Mouse (Mus musculus): ENCODE measurements around the gene Mea1.
A peak's percentile ranks its signal among the peaks of the same experiment; 100 is the strongest.

The Mea1 gene

GRCm38 (mm10) chr17:46669911-46670310 lies 8.7 kb upstream of the Mea1 start:
- DNase-seq (ENCODE audit: low spot score), result no peak

- DNase-seq (ENCODE audit: low spot score), result peak; percentile 97
Measured at GRCm38 (mm10) chr17:46673850-46674529, 4.6 kb upstream of the Mea1 start, which contains the start of gene Rrp36. Gene Rrp36, minus strand, starts transcription at chr17:46674352.

GRCm38 (mm10) chr17:46674530-46675283 lies 3.9 kb upstream of the Mea1 start:
- DNase-seq (ENCODE audit: low spot score), result no peak

GRCm38 (mm10) chr17:46678911-46679310 lies 318 bp downstream of the Mea1 start:
- DNase-seq (ENCODE audit: low spot score), result no peak

GRCm38 (mm10) chr17:46679843-46680759 lies 1.5 kb downstream of the Mea1 start:
- DNase-seq (ENCODE audit: low spot score), result peak; percentile 61

GRCm38 (mm10) chr17:46680760-46681373 lies 2.3 kb downstream of the Mea1 start, which contains the start of gene Klhdc3:
Gene Klhdc3, minus strand, starts transcription at chr17:46680914.
- DNase-seq (ENCODE audit: low spot score), result peak; percentile 99

GRCm38 (mm10) chr17:46681466-46682118 lies 3.0 kb downstream of the Mea1 start:
- DNase-seq (ENCODE audit: low spot score), result no peak

GRCm38 (mm10) chr17:46682654-46683389 lies 4.2 kb downstream of the Mea1 start:
- DNase-seq (ENCODE audit: low spot score), result no peak

- DNase-seq (ENCODE audit: low spot score), result no peak
Measured at GRCm38 (mm10) chr17:46685913-46686312, 7.3 kb downstream of the Mea1 start.

- DNase-seq (ENCODE audit: low spot score), result no peak
Measured at GRCm38 (mm10) chr17:46690665-46691064, 12.1 kb downstream of the Mea1 start.

GRCm38 (mm10) chr17:46691390-46691789 lies 12.8 kb downstream of the Mea1 start:
- DNase-seq (ENCODE audit: low spot score), result no peak

- no peak for DNase-seq (ENCODE audit: low spot score)
Measured at GRCm38 (mm10) chr17:46694517-46695063, 16.0 kb downstream of the Mea1 start.

- DNase-seq (ENCODE audit: low spot score), result no peak
Measured at GRCm38 (mm10) chr17:46698515-46698914, 19.9 kb downstream of the Mea1 start.

GRCm38 (mm10) chr17:46699245-46699644 lies 20.7 kb downstream of the Mea1 start:
- DNase-seq (ENCODE audit: low spot score), result no peak

GRCm38 (mm10) chr17:46699912-46700311 lies 21.3 kb downstream of the Mea1 start:
- DNase-seq (ENCODE audit: low spot score), result no peak

GRCm38 (mm10) chr17:46701489-46701888 lies 22.9 kb downstream of the Mea1 start:
- DNase-seq (ENCODE audit: low spot score), result no peak

GRCm38 (mm10) chr17:46702100-46702499 lies 23.5 kb downstream of the Mea1 start:
- no peak for DNase-seq (ENCODE audit: low spot score)

GRCm38 (mm10) chr17:46702506-46702905 lies 23.9 kb downstream of the Mea1 start:
- DNase-seq (ENCODE audit: low spot score), result no peak

- DNase-seq (ENCODE audit: low spot score), result peak; percentile 24
Measured at GRCm38 (mm10) chr17:46703971-46704886, 25.6 kb downstream of the Mea1 start.

Data from embryo, embryonic 10 days (tissue).